Mouse (Mus musculus) ovary, postnatal 36 days (tissue): ENCODE measurements around the gene Epp13.
"Not testable (repeated sequence)": the region's sequence is repeated elsewhere in the genome, so short reads cannot be mapped to it uniquely, and the experiment has no call there.

Experiments used
- DNase-seq: peaks from one replicate; pipeline ENCODE4 v3.0.0; 2022; ENCODE audit warnings: low spot score, mixed read lengths

Gene Epp13

GRCm38 (mm10) chr7:6252410-6252809 lies at the start of gene Epp13:
TSS of gene Epp13 (plus strand) at chr7:6252710.
- no peak for DNase-seq

- no peak for DNase-seq
Measured at GRCm38 (mm10) chr7:6204200-6204599, 48.3 kb upstream of the Epp13 start.

- DNase-seq, result peak; percentile 16
Measured at GRCm38 (mm10) chr7:6213144-6213543, 39.4 kb upstream of the Epp13 start.

- DNase-seq, result not testable (repeated sequence)
Measured at GRCm38 (mm10) chr7:6214691-6215090, 37.8 kb upstream of the Epp13 start.

GRCm38 (mm10) chr7:6220147-6220546 lies 32.4 kb upstream of the Epp13 start:
- no peak for DNase-seq

- DNase-seq, result no peak
Measured at GRCm38 (mm10) chr7:6221978-6222377, 30.5 kb upstream of the Epp13 start, which contains the start of gene Zscan5b. TSS of gene Zscan5b (plus strand) at chr7:6222278.

GRCm38 (mm10) chr7:6228491-6228890 lies 24.0 kb upstream of the Epp13 start:
- not testable (repeated sequence) for DNase-seq

GRCm38 (mm10) chr7:6239787-6240186 lies 12.7 kb upstream of the Epp13 start:
- DNase-seq, result no peak

- peak; percentile 8 for DNase-seq
Measured at GRCm38 (mm10) chr7:6240841-6241425, 11.6 kb upstream of the Epp13 start.

- no peak for DNase-seq
Measured at GRCm38 (mm10) chr7:6244361-6245292, 7.9 kb upstream of the Epp13 start.

GRCm38 (mm10) chr7:6254451-6254850 lies 1.9 kb downstream of the Epp13 start:
- DNase-seq, result no peak

- no peak for DNase-seq
Measured at GRCm38 (mm10) chr7:6257386-6257785, 4.9 kb downstream of the Epp13 start.

- DNase-seq, result no peak
Measured at GRCm38 (mm10) chr7:6258232-6259220, 6.0 kb downstream of the Epp13 start.

- not testable (repeated sequence) for DNase-seq
Measured at GRCm38 (mm10) chr7:6260004-6260403, 7.5 kb downstream of the Epp13 start.

GRCm38 (mm10) chr7:6262120-6262519 lies 9.6 kb downstream of the Epp13 start:
- no peak for DNase-seq

GRCm38 (mm10) chr7:6262984-6263383 lies 10.5 kb downstream of the Epp13 start:
- no peak for DNase-seq

- no peak for DNase-seq
Measured at GRCm38 (mm10) chr7:6265695-6266094, 13.2 kb downstream of the Epp13 start.

GRCm38 (mm10) chr7:6277906-6278305 lies 25.4 kb downstream of the Epp13 start:
- no peak for DNase-seq

- peak; percentile 27 for DNase-seq
Measured at GRCm38 (mm10) chr7:6282749-6283148, 30.2 kb downstream of the Epp13 start.

- DNase-seq, result peak; percentile 71
Measured at GRCm38 (mm10) chr7:6283451-6284075, 31.1 kb downstream of the Epp13 start.

- DNase-seq, result no peak
Measured at GRCm38 (mm10) chr7:6284442-6285012, 32.0 kb downstream of the Epp13 start.
